Mouse (Mus musculus): ENCODE data around the gene Auh. TPM values are rescaled to one million over a fixed set of nuclear protein-coding genes. Genes with fewer than 3 reads are reported as not detected.

The Auh gene
- total and polyA plus RNA-seq, 3 experiments = 68.5 to 191 (median 74.1) TPM

GRCm38 (mm10) chr13:52890313-52890712 lies 39.2 kb downstream of the Auh start:
- Histone ChIP-seq H3K4me2 (ENCODE audit: insufficient read depth, low read depth, poor library complexity, severe bottlenecking) (no peak overlapping the region), H3K27me3 (replicated peaks) (no peaks in the 10 kb centered on the region), H3K9ac (ENCODE audit: insufficient read depth, low read depth) (no peak overlapping the region), H3K9me3 (replicated peaks; ENCODE audit: low read length) (no peaks in the 10 kb centered on the region), H3K4me1 (ENCODE audit: control insufficient read depth in 1 of 2, insufficient read depth in 2 of 2) (peaks cover 0 to 9% of the 10 kb centered on the region in 2 experiments; a peak in 1 of 4 replicates), H3K27ac (ENCODE audit: insufficient read depth, low read depth) (no peak overlapping the region), H3K36me3 (replicated peaks in 1 of 2; ENCODE audit: control insufficient read depth in 1 of 2, insufficient read depth in 1 of 2, low read length in 1 of 2) (peaks cover 24 to 62% of the 10 kb centered on the region in 2 experiments), H3K79me2 (replicated peaks; ENCODE audit: control insufficient read depth, extremely low read depth, insufficient read depth, poor library complexity, severe bottlenecking) (no peaks in the 10 kb centered on the region), H3K4me3 (replicated peaks in 1 of 3; ENCODE audit: low read depth in 2 of 3, low read length in 2 of 3, poor library complexity in 1 of 3) (no peak overlapping the region)
- dilution Hi-C loops (cut with MboI; ENCODE audit: extremely low pct_ligation_motif_present, extremely low pct_unique_long_range_greater_than_20kb, low sequenced_read_pairs) (no loop called here), in situ Hi-C loops (cut with MboI; ENCODE audit: low pct_ligation_motif_present, low pct_unique_long_range_greater_than_20kb, low sequenced_read_pairs) (no loop called here)
- DNase-seq (ENCODE audit: extremely low read depth) = no peak
- TF ChIP-seq MAZ (IDR thresholded peaks at IDR 0.05; ENCODE audit: low read depth, low read length) (no peak), ELF1 (IDR thresholded peaks at IDR 0.05; ENCODE audit: low read depth, low read length) (no peak), NRF1 (IDR thresholded peaks at IDR 0.05; ENCODE audit: low read depth, low read length) (no peak), SIN3A (IDR thresholded peaks at IDR 0.05; ENCODE audit: low read length) (no peak), EP300 (IDR thresholded peaks at IDR 0.05; ENCODE audit: low read length) (no peak), CHD1 (IDR thresholded peaks at IDR 0.05; ENCODE audit: low read depth, low read length) (no peak), KAT2A (IDR thresholded peaks at IDR 0.05; ENCODE audit: insufficient replicate concordance, low read length) (no peak), ZNF384 (IDR thresholded peaks at IDR 0.05; ENCODE audit: low read depth, low read length) (no peak), JUND (conservative IDR thresholded peaks at IDR 0.05; ENCODE audit: low read depth, low read length) (no peak), TCF12 (IDR thresholded peaks at IDR 0.05; ENCODE audit: low read depth, low read length) (no peak), ETS1 (conservative IDR thresholded peaks at IDR 0.05; ENCODE audit: low read depth, low read length) (no peak), RCOR1 (conservative IDR thresholded peaks at IDR 0.05; ENCODE audit: low read depth, low read length) (no peak), HCFC1 (IDR thresholded peaks at IDR 0.05; ENCODE audit: low read depth, low read length) (no peak), GABPA (IDR thresholded peaks at IDR 0.05; ENCODE audit: insufficient replicate concordance, low read depth, low read length) (no peak), UBTF (IDR thresholded peaks at IDR 0.05; ENCODE audit: low read depth, low read length) (no peak), IRF4 (IDR thresholded peaks at IDR 0.05; ENCODE audit: low read depth, low read length) (no peak)

- TF ChIP-seq IRF4 (IDR thresholded peaks at IDR 0.05; ENCODE audit: low read depth, low read length) (no peak), CHD1 (IDR thresholded peaks at IDR 0.05; ENCODE audit: low read depth, low read length) (no peak), MEF2A (IDR thresholded peaks at IDR 0.05; ENCODE audit: borderline replicate concordance, low read depth, low read length) (no peak), POLR2A (IDR thresholded peaks at IDR 0.05; ENCODE audit: low read depth, low read length) (no peak), CTCF (conservative IDR thresholded peaks at IDR 0.05 in 1 of 2, IDR thresholded peaks at IDR 0.05 in 1 of 2; ENCODE audit: low read depth in 2 of 2, low read length in 2 of 2) (no peak), MAFK (IDR thresholded peaks at IDR 0.05; ENCODE audit: insufficient replicate concordance, low read length) (no peak), NELFE (IDR thresholded peaks at IDR 0.05; ENCODE audit: low read depth, low read length) (no peak), USF1 (IDR thresholded peaks at IDR 0.05; ENCODE audit: low read depth, low read length) (no peak), MAX (IDR thresholded peaks at IDR 0.05; ENCODE audit: low read length) (no peak), HCFC1 (IDR thresholded peaks at IDR 0.05; ENCODE audit: low read depth, low read length) (no peak), BHLHE40 (IDR thresholded peaks at IDR 0.05; ENCODE audit: low read depth, low read length) (no peak), NRF1 (IDR thresholded peaks at IDR 0.05; ENCODE audit: low read depth, low read length) (no peak), EP300 (IDR thresholded peaks at IDR 0.05; ENCODE audit: low read length) (no peak), TCF12 (IDR thresholded peaks at IDR 0.05; ENCODE audit: low read depth, low read length) (no peak), ZC3H11A (IDR thresholded peaks at IDR 0.05; ENCODE audit: low read depth, low read length) (no peak), TBP (conservative IDR thresholded peaks at IDR 0.05; ENCODE audit: low read depth, low read length) (no peak)
- Histone ChIP-seq H3K9ac (ENCODE audit: insufficient read depth, low read depth) (no peak overlapping the region), H3K36me3 (replicated peaks in 1 of 2; ENCODE audit: control insufficient read depth in 1 of 2, insufficient read depth in 1 of 2, low read length in 1 of 2) (peaks cover 18 to 62% of the 10 kb centered on the region in 2 experiments), H3K27ac (ENCODE audit: insufficient read depth, low read depth) (no peak overlapping the region), H3K27me3 (replicated peaks) (no peaks in the 10 kb centered on the region), H3K4me1 (ENCODE audit: control insufficient read depth in 1 of 2, insufficient read depth in 2 of 2) (peaks cover 2 to 9% of the 10 kb centered on the region in 2 experiments; a peak in 2 of 4 replicates), H3K79me2 (replicated peaks; ENCODE audit: control insufficient read depth, extremely low read depth, insufficient read depth, poor library complexity, severe bottlenecking) (no peaks in the 10 kb centered on the region), H3K9me3 (replicated peaks; ENCODE audit: low read length) (no peaks in the 10 kb centered on the region), H3K4me3 (replicated peaks in 1 of 3; ENCODE audit: low read depth in 2 of 3, low read length in 2 of 3, poor library complexity in 1 of 3) (no peak overlapping the region), H3K4me2 (ENCODE audit: insufficient read depth, low read depth, poor library complexity, severe bottlenecking) (no peak overlapping the region)
- dilution Hi-C loops (cut with MboI; ENCODE audit: extremely low pct_ligation_motif_present, extremely low pct_unique_long_range_greater_than_20kb, low sequenced_read_pairs) (no loop called here), in situ Hi-C loops (cut with MboI; ENCODE audit: low pct_ligation_motif_present, low pct_unique_long_range_greater_than_20kb, low sequenced_read_pairs) (no loop called here)
- no peak for DNase-seq (ENCODE audit: extremely low read depth)
These were observed 42.7 kb downstream of the Auh start for GRCm38 (mm10) chr13:52886779-52887178.
